Mouse (Mus musculus) skeletal muscle tissue, adult 2 months (tissue): Measurements from ENCODE around the gene Olfr120.
"Not testable (repeated sequence)": the region's sequence is repeated elsewhere in the genome, so short reads cannot be mapped to it uniquely, and the experiment has no call there.

ENCODE experiments used
- DNase-seq: peaks from one replicate; pipeline ENCODE4 v3.0.0-alpha.2; 2012; ENCODE audit warnings: low read depth, low spot score

Gene Olfr120

GRCm38 (mm10) chr17:37721508-37721907 lies at the start of gene Olfr120:
Olfr120 (plus strand) TSS chr17:37721808.
- DNase-seq = no peak

- DNase-seq = not testable (repeated sequence)
Observed at GRCm38 (mm10) chr17:37696264-37696663, 25.3 kb upstream of the Olfr120 start, which contains the start of gene Olfr119. Olfr119 (plus strand) TSS chr17:37696564.

GRCm38 (mm10) chr17:37738070-37738469 lies 16.5 kb downstream of the Olfr120 start:
- DNase-seq = no peak

GRCm38 (mm10) chr17:37768307-37768706 lies 46.7 kb downstream of the Olfr120 start, which contains the start of gene Olfr122:
Olfr122 (plus strand) TSS chr17:37768607.
- no peak for DNase-seq
